Mouse (Mus musculus) brain, adult 2 months (tissue): ENCODE results near the gene Majin.

ENCODE experiments used
- DNase-seq: peaks from one replicate; pipeline ENCODE4 v3.0.0; 2011; ENCODE audit warnings: low read depth, low spot score

Majin gene

GRCm38 (mm10) chr19:6262839-6263433, 78.7 kb downstream of the Majin start:
- no peak for DNase-seq

DNA sequence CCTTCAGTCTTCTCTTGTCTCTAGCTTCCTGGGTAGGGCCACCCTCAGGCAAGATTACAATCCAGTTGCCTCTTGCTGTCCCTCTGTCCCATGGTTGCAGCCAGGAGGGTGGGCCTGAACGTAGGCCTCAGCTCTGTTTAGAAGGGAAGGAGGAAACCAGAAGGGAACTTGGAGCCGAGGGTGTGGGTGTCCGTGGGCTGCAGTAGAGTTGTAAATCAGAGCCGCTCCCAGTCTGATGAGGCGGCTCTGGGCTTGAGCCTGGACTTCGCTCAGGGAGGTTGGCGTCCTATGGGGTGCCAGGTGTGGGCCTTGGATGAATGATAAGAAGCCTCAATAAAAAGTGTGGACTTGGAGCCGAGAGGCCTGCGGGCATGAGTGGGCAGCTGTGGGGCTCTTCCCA, 80.0 kb downstream of the Majin start:
- DNase-seq, result peak; percentile 52

- no peak for DNase-seq
Measured at GRCm38 (mm10) chr19:6264945-6265344, 80.8 kb downstream of the Majin start.

DNA sequence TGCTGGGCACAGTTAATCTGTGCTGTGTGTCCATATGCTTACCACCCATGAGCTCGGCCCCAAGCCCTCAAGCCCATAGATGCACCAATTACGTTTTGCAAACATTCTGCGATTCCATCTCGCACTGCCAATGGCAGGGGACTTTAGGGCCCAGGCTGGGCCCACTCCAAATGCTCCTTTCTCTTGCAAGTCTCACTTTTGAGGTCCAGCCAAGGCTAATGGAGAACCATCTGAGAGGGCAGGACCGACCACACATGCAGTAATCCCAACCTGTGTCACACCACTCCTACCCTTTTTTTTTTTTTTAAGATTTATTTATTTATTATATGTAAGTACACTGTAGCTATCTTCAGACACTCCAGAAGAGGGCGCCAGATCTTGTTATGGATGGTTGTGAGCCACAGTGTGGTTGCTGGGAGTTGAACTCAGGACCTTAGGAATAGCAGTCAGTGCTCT, 81.6 kb downstream of the Majin start:
- peak; percentile 66 for DNase-seq

DNA sequence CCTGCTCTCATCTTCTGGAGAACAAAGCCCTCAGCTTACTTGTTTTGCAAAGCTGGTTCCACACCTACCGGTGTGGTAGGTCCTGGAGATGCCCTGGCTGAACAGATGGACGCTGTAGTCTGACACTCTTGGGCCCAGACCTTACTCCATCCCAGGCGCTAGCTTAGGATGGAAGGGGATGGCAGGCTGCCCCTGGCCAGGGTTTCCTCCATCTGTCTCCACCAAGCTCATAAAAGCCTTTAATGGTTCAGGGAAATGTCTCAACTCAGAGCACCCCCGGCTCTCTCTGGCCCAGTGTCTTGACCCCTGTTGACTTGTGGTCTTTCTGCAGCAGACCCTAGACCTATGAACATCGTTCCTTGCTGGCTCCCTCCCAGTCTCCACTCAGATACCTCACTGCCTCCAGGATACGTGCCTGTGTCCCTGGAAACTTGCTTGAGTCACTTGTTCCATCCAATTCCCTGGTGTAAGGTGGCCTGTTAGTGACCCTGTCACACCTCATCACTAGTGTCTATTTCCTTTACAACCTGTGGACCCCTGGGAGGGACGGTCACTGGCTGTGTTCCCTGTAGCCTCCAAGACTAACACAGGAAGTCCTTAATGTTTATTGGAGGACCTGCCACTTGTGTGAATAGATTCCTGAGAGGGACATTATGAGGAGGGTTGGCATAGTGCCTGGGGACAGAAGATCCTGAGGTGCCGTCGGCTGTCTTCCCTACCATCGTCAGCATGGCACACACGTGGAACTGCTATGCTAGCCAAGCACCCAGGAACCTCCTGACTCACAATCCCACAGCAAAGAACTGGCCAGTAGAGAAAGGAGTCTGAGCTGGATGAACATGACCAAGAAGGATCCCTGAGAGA, 83.3 kb downstream of the Majin start:
- DNase-seq, result peak; percentile 98

- peak; percentile 95 for DNase-seq
Measured at GRCm38 (mm10) chr19:6268170-6268528, 84.0 kb downstream of the Majin start.

DNA sequence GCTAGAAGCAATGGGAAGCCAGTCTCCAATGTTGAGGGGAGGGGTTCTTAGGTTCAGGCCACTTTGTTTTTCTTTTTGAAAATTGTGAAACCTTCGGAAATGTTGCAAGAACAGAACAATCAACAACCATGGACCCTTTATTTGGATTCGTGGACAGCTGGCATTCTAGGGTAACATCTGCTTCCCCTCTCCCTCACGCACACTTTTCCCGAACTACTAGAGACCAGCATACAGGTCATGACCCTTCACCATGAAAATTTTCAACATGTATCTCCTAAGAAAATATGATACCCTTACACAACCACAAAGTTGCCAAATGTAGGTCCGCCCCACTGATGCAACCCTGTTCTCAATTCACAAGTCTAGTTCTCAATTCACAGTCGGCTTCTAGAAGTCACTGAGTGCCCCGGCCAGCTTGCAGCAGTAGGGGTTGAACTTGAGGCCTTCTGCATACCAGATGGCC, 84.5 kb downstream of the Majin start:
- DNase-seq, result no peak

DNA sequence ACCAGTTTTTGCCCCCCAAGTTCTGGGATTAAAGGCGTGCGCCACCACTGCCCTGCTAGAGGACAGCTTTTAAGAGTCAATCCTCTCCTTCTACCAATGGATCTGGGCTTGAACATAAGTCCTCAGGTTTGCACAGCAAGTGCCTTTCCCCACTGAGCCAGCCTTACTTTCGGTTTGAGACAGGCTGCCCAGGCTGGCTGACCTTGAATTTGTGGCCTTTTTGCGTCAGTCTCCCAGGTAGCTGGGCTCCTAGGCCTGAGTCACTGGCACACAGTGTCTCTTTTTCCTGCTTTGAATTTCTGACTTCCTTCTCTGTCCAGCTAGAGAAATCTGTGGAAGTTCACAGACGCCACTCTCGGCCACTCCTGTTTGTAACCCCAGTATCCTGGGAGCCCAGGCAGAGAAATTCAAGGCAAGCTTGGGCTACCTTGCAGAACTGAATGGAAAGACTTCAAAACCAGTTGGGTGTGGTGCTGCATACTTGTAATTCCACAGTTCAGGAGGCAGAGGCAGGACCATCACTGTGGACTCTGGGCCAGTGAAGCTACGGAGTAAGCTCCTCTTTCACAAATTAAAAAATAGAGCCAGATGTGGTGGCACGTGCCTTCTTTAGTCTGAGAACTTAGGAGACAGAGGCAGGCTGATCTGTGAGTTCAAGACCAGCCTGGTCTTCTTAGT, 85.7 kb downstream of the Majin start:
- DNase-seq, result no peak

- DNase-seq, result no peak
Measured at GRCm38 (mm10) chr19:6270661-6271060, 86.5 kb downstream of the Majin start.

DNA sequence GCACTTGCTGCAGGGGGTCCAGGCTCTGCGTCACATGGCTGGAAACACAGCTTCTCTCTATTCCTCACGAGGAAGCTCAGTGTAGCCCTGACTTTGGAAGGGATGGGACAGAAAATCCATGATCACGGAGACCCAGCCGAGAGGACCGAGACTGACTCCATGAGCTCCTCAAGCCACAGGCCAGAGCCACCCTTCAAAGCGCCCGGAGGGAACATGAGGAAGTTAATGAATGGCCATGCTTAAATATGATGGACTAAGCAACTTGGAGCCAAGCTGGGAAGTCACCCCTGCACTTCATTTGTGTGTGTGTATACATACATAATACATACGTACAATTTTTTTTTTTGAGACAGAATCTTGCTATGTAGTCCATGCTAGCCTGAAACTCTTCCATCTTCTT, 87.0 kb downstream of the Majin start:
- DNase-seq, result no peak

- no peak for DNase-seq
Measured at GRCm38 (mm10) chr19:6272053-6272452, 87.9 kb downstream of the Majin start.

- peak; percentile 82 for DNase-seq
Measured at GRCm38 (mm10) chr19:6272738-6273137, 88.5 kb downstream of the Majin start.

GRCm38 (mm10) chr19:6273592-6273991, 89.4 kb downstream of the Majin start:
- no peak for DNase-seq
